Mouse (Mus musculus): Measurements from ENCODE around the gene 2810459M11Rik. TPM values are rescaled to one million over a fixed set of nuclear protein-coding genes. Genes with fewer than 3 reads are reported as not detected.

2810459M11Rik gene
- total RNA-seq, 2 experiments from 2014 or later: not detected

DNA sequence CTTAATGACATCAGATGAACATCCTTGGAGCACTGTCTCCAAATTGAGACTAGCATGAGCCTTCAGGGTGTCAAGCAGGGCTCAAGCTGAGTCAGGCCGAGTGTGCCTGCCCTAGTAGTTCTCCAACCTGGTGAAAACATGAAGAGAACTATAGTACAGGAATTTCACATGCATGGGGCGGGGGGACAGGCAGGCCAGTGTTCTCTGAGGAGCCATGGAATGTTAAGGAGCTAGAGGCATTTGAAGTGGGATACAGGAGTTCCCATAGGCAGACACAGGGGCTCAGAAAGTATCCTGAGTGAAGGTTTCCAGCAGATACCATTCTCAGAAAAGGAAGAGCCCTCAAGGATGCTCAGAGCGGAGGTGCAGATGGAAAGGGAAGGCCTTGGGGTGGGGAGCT, 3.1 kb downstream of the 2810459M11Rik start:
- intact Hi-C loops (cut with DNase I): no loop called here
- DNase-seq: no peak

DNA sequence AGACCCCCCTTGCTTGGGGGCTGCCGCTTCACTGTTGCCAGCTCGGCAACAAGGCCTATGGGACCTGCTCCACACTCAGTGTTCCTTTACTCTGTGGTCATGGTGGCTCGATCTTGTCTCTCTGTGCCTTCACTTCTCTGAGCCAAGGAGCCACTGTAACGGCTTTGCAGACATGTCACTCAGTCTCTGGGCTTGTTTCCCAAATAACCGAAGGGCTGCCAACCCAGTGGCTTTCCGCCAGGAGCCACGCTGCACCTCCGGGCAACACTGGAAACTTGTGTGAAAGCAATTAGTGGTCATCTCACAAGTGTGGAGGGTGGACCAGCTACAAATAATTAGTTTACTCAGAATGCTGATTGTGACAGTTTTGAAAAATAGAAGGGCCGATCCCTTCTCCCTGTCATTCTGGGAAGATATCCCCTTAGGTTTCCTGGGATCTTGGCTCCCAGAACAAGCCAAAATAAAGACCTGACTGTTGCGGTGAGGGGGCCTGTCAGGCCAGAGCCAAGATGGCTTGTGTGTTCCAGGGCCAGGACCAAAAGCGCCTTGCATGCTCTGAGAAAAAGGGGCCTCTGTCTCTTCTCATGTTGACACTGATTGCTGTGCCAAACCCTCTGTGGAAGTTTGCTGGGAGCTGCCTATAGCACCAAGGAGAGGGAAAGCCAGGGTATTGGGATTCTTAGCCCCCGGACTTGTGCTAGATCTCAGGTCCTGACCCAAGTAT, 7.7 kb downstream of the 2810459M11Rik start:
- peak; percentile 86 to 87 for DNase-seq
- intact Hi-C loops (cut with DNase I): no loop called here

DNA sequence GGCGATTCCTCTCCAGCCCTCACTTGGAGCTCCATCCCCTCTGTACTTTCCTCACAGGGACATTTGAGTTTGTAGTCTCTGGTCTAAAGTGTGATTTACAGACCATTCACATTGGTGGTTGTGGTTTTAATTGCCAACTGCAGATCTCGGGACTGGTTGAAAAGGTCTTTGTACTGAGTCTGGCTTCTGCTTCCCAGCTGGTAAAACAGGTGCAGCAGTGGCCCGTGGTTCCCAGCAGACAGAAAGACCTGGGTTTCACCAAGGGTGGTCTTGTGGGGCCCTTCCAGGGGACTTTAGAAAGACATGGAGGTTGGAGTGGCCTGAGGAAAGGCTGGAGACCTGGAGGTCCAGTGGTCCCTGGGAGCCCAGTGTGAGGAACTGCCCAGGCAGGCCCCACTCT, 9.3 kb downstream of the 2810459M11Rik start:
- intact Hi-C loops (cut with DNase I): no loop called here
- DNase-seq: no peak

GRCm38 (mm10) chr1:86056284-86056683, 10.6 kb downstream of the 2810459M11Rik start:
- intact Hi-C loops (cut with DNase I): no loop called here
- DNase-seq: no peak

GRCm38 (mm10) chr1:86058856-86059769, 13.4 kb downstream of the 2810459M11Rik start:
- intact Hi-C loops (cut with DNase I): no loop called here
- peak; percentile 94 to 99 for DNase-seq

- intact Hi-C loops (cut with DNase I): no loop called here
- no peak for DNase-seq
These were observed 16.9 kb downstream of the 2810459M11Rik start for GRCm38 (mm10) chr1:86062523-86062922.

- intact Hi-C loops (cut with DNase I): no loop called here
- peak; percentile 90 to 94 for DNase-seq
These were observed 18.8 kb downstream of the 2810459M11Rik start, which contains the start of gene Psmd1 for GRCm38 (mm10) chr1:86064271-86064991. TSS of gene Psmd1 (plus strand) at chr1:86064387.

DNA sequence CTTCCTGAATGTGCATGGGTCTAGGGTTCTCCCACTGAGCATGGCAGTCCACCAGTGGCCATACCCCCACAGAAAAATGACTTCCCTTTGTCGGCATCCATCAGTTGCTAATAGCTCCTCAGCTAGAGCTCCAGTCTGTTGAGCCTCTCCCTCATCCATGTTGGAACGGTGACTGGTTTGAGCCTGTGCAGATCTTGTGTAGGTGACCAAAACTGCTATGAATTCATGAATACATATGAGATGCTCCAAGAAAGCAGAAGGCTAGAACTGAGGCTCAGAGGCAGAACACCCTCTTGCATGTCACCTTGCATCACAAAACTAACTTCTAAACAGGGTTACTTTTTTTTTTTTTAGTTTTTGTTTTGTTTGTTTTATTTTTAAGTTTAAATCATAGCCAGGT, 30.9 kb downstream of the 2810459M11Rik start:
- intact Hi-C loops (cut with DNase I): no loop called here
- no peak for DNase-seq

DNA sequence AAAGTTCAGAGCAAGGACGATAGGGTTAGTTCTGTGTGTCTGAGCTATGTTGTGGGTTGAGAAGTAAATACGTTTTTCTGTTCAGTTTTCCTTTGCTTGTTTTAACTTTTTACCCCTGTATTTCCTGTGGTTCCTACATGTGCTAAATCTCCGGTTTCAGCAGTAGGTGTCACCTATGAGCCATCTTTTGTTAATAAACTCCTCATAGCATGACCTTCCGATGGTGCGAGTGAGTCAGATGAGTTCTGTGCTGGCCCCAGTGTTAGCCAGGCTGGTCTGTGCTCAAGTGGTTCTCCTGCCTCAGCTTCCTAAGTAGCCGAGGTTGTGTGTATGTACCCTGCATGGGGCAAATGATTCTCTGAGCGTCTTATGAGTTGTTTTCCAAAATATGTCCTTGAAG, 48.8 kb downstream of the 2810459M11Rik start:
- intact Hi-C loops (cut with DNase I): no loop called here
- DNase-seq: peak in 1 of 2 experiments; percentile 3

DNA sequence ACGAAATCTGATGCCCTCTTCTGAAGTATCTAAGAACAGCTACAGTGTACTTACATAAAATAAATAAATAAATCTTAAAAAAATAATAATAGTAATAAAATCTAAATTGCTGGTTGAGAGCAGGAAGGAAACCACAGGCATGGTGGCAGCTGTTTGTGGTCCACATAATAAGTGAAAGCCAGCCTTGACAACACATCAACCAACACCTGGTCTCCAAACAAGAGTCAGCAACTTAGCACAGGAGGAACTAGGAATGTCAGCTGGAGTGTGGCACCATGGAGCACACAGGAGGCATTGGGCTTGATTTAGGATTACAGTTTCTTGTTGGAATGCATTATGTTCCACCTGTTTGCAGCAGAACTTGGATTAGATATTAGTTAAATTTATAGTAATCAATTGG, 59.4 kb downstream of the 2810459M11Rik start:
- intact Hi-C loops (cut with DNase I): no loop called here
- DNase-seq: no peak

Other genes with a start within 250 kb of the 2810459M11Rik start
- gene Itm2c, start 151.6 kb upstream of the 2810459M11Rik start, total RNA-seq (2021): 100 to 1,000 TPM in 1 of 2 experiments, 10 to 100 TPM in 1; 96.4 to 109 TPM
- gene 4933407L21Rik, start 117.4 kb upstream of the 2810459M11Rik start, total RNA-seq (2021): under 1 TPM in 1 of 2 experiments, not detected in 1; 0.17 TPM
- gene Gpr55, start 84.9 kb upstream of the 2810459M11Rik start, total RNA-seq (2021): not detected
- not detected for gene Spata3, start 29.0 kb upstream of the 2810459M11Rik start, total RNA-seq (2021)
- gene Psmd1, start 18.5 kb downstream of the 2810459M11Rik start, total RNA-seq (2021): 100 to 1,000 TPM; 113 to 118 TPM
- gene Htr2b, start 66.1 kb downstream of the 2810459M11Rik start, total RNA-seq (2021): under 1 TPM in 1 of 2 experiments, not detected in 1; 0.35 TPM
- gene Gm21972, start 87.8 kb downstream of the 2810459M11Rik start, total RNA-seq (2021): 1 to 10 TPM in 1 of 2 experiments, not detected in 1; 1.8 TPM
- 1 to 10 TPM; 5.2 to 5.7 TPM for gene Armc9, start 108.9 kb downstream of the 2810459M11Rik start, total RNA-seq (2021)